Mouse (Mus musculus) hindbrain, embryonic 12.5 days (tissue): ENCODE measurements around the gene Ina. TPM values are rescaled to one million over a fixed set of nuclear protein-coding genes. Genes with fewer than 3 reads are reported as not detected.
"Not testable (repeated sequence)": the region's sequence is repeated elsewhere in the genome, so short reads cannot be mapped to it uniquely, and the experiment has no call there.

Experiments
- ATAC-seq: fragments of 200-750 bp; cut with Nextera tagmentation; 2 replicates; pipeline ENCODE4 v1.8.0; 2017; ENCODE audit warnings: moderate TSS enrichment; ENCODE audit not compliant: low FRiP score
- H3K27ac ChIP-seq: fragments of 300-500 bp; sonication (generic); 2 replicates; pipeline ENCODE4 v1.5.1; 2016; ENCODE audit warnings: mild to moderate bottlenecking
- H3K27me3 ChIP-seq: fragments of 300-500 bp; sonication (generic); 2 replicates; pipeline ENCODE4 v1.6.1; 2016; ENCODE audit warnings: mild to moderate bottlenecking
- H3K36me3 ChIP-seq: fragments of 300-500 bp; sonication (generic); 2 replicates; pipeline ENCODE4 v1.6.1; 2016; ENCODE audit warnings: mild to moderate bottlenecking
- H3K4me1 ChIP-seq: fragments of 300-500 bp; sonication (generic); 2 replicates; pipeline ENCODE4 v1.6.1; 2016
- H3K4me2 ChIP-seq: fragments of 300-500 bp; sonication (generic); replicated peaks from 2 replicates; pipeline ENCODE4 v1.6.1; 2016; ENCODE audit warnings: mild to moderate bottlenecking
- H3K4me3 ChIP-seq: fragments of 300-500 bp; sonication (generic); 2 replicates; pipeline ENCODE4 v1.5.1; 2016; ENCODE audit warnings: mild to moderate bottlenecking
- H3K9ac ChIP-seq: fragments of 300-500 bp; sonication (generic); 2 replicates; pipeline ENCODE4 v1.6.1; 2016; ENCODE audit warnings: mild to moderate bottlenecking, moderate library complexity
- H3K9me3 ChIP-seq: fragments of 300-500 bp; sonication (generic); replicated peaks from 2 replicates; pipeline ENCODE4 v1.6.1; 2016; ENCODE audit warnings: mild to moderate bottlenecking
- WGBS: fragments of 180-500 bp; shearing (Covaris S2); methylation state at CpG from one replicate; pipeline ENCODE4 v1.1.7; 2016; 5-methylcytosine and 5-hydroxymethylcytosine counted together
- polyA plus RNA-seq: library from polyadenylated mRNA; unstranded; fragments of >200 nt; fragmentation: Nextera tagmentation; extraction: Ambion mirVana; gene quantifications from 2 replicates; pipeline ENCODE4 v1.2.1, GENCODE M21; 2016

The Ina gene
- polyA plus RNA-seq, 1 experiment from 2014 or later = 578 TPM

GRCm38 (mm10) chr19:46976743-46977142, 37.8 kb upstream of the Ina start:
- no peak for ATAC-seq
- Histone ChIP-seq H3K4me1 (peaks cover 8% of the 10 kb centered on the region), H3K4me3 (no peak overlapping the region), H3K27me3 (no peaks in the 10 kb centered on the region), H3K9ac (no peak overlapping the region), H3K36me3 (no peaks in the 10 kb centered on the region), H3K27ac (no peak overlapping the region), H3K4me2 (no peak overlapping the region), H3K9me3 (no peaks in the 10 kb centered on the region)
- WGBS = 75% methylated on average over 2 of the region's 2 CpGs

- Histone ChIP-seq H3K9me3 (no peaks in the 10 kb centered on the region), H3K36me3 (no peaks in the 10 kb centered on the region), H3K27ac (no peak overlapping the region), H3K4me3 (no peak overlapping the region), H3K4me2 (no peak overlapping the region), H3K4me1 (0 out of 2 replicates have a peak, but pooled peaks cover under 1% of the 10 kb centered on the region), H3K27me3 (no peaks in the 10 kb centered on the region), H3K9ac (no peak overlapping the region)
- no peak for ATAC-seq
- WGBS = 20% methylated on average over 6 of the region's 6 CpGs
Measured at GRCm38 (mm10) chr19:46977460-46977859, 37.0 kb upstream of the Ina start.

GRCm38 (mm10) chr19:46978069-46978468, 36.4 kb upstream of the Ina start:
- H3K36me3 ChIP-seq, H3K4me1 ChIP-seq, H3K9me3 ChIP-seq, ATAC-seq, H3K4me3 ChIP-seq, H3K27me3 ChIP-seq, H3K27ac ChIP-seq, H3K4me2 ChIP-seq, H3K9ac ChIP-seq: not testable (repeated sequence)
- 93% methylated on average over 3 of the region's 3 CpGs for WGBS

GRCm38 (mm10) chr19:46978920-46979780, 35.3 kb upstream of the Ina start:
- Histone ChIP-seq H3K4me1 (peaks cover 4% of the 10 kb centered on the region; the same call in 1 of the 2 replicates), H3K27ac (no peak overlapping the region), H3K4me3 (no peak overlapping the region), H3K27me3 (no peaks in the 10 kb centered on the region), H3K9ac (no peak overlapping the region), H3K4me2 (no peak overlapping the region), H3K9me3 (no peaks in the 10 kb centered on the region), H3K36me3 (no peaks in the 10 kb centered on the region)
- no peak for ATAC-seq
- 86% methylated on average over 17 of the region's 17 CpGs for WGBS

GRCm38 (mm10) chr19:46979781-46980105, 34.8 kb upstream of the Ina start:
- no peak for ATAC-seq
- Histone ChIP-seq H3K9ac (no peak overlapping the region), H3K4me2 (no peak overlapping the region), H3K36me3 (no peaks in the 10 kb centered on the region), H3K27ac (no peak overlapping the region), H3K4me1 (peaks cover 4% of the 10 kb centered on the region; the same call in 1 of the 2 replicates), H3K27me3 (no peaks in the 10 kb centered on the region), H3K4me3 (no peak overlapping the region), H3K9me3 (no peaks in the 10 kb centered on the region)
- 82% methylated on average over 3 of the region's 3 CpGs for WGBS

GRCm38 (mm10) chr19:46981462-46981861, 33.0 kb upstream of the Ina start:
- Histone ChIP-seq H3K27me3 (no peaks in the 10 kb centered on the region), H3K9me3 (no peaks in the 10 kb centered on the region), H3K4me2 (no peak overlapping the region), H3K9ac (no peak overlapping the region), H3K4me1 (peaks cover 4% of the 10 kb centered on the region; the same call in 1 of the 2 replicates), H3K4me3 (no peak overlapping the region), H3K27ac (no peak overlapping the region), H3K36me3 (no peaks in the 10 kb centered on the region)
- ATAC-seq = no peak
- WGBS = 45% methylated on average over 6 of the region's 6 CpGs

GRCm38 (mm10) chr19:46983352-46983965, 31.0 kb upstream of the Ina start:
- Histone ChIP-seq H3K4me1 (peaks cover 7% of the 10 kb centered on the region), H3K4me2 (no peak overlapping the region), H3K9ac (no peak overlapping the region), H3K9me3 (no peaks in the 10 kb centered on the region), H3K4me3 (no peak overlapping the region), H3K27me3 (no peaks in the 10 kb centered on the region), H3K27ac (no peak overlapping the region), H3K36me3 (no peaks in the 10 kb centered on the region)
- no peak for ATAC-seq
- WGBS = 55% methylated on average over 14 of the region's 14 CpGs

GRCm38 (mm10) chr19:46983966-46984380, 30.5 kb upstream of the Ina start:
- WGBS = 60% methylated on average over 11 of the region's 11 CpGs
- H3K4me3 ChIP-seq = no peak overlapping the region
- peaks cover 13% of the 10 kb centered on the region for H3K4me1 ChIP-seq
- ATAC-seq = no peak
- H3K27ac ChIP-seq = no peak overlapping the region
- no peak overlapping the region for H3K4me2 ChIP-seq
- H3K36me3 ChIP-seq = no peaks in the 10 kb centered on the region
- H3K9me3 ChIP-seq = no peaks in the 10 kb centered on the region
- no peaks in the 10 kb centered on the region for H3K27me3 ChIP-seq
- H3K9ac ChIP-seq = no peak overlapping the region

GRCm38 (mm10) chr19:46984726-46985622, 29.5 kb upstream of the Ina start:
- 86% methylated on average over 13 of the region's 13 CpGs for WGBS
- no peak overlapping the region for H3K4me3 ChIP-seq

GRCm38 (mm10) chr19:46987646-46988045, 26.9 kb upstream of the Ina start:
- H3K4me2 ChIP-seq = no peak overlapping the region
- no peak overlapping the region for H3K9ac ChIP-seq
- no peaks in the 10 kb centered on the region for H3K27me3 ChIP-seq
- 87% methylated on average over 6 of the region's 6 CpGs for WGBS
- no peak overlapping the region for H3K27ac ChIP-seq
- peaks cover 13% of the 10 kb centered on the region for H3K4me1 ChIP-seq
- H3K9me3 ChIP-seq = no peaks in the 10 kb centered on the region
- no peak overlapping the region for H3K4me3 ChIP-seq
- H3K36me3 ChIP-seq = no peaks in the 10 kb centered on the region
- no peak for ATAC-seq

More at GRCm38 (mm10) chr19:46984726-46985622, 29.5 kb upstream of the Ina start:
- Histone ChIP-seq H3K36me3 (no peaks in the 10 kb centered on the region), H3K4me2 (no peak overlapping the region), H3K9me3 (no peaks in the 10 kb centered on the region), H3K27ac (no peak overlapping the region), H3K27me3 (no peaks in the 10 kb centered on the region), H3K9ac (no peak overlapping the region), H3K4me1 (peaks cover 13% of the 10 kb centered on the region)
- no peak for ATAC-seq

GRCm38 (mm10) chr19:46988231-46989087, 26.0 kb upstream of the Ina start:
- no peak; the same call in 1 of the 2 replicates for ATAC-seq
- Histone ChIP-seq H3K9me3 (no peaks in the 10 kb centered on the region), H3K4me3 (no peak overlapping the region), H3K27ac (0 out of 2 replicates have a peak overlapping the region, but pooled peaks have one; percentile 46), H3K27me3 (no peaks in the 10 kb centered on the region), H3K9ac (no peak overlapping the region), H3K4me2 (no peak overlapping the region), H3K4me1 (peaks cover 13% of the 10 kb centered on the region), H3K36me3 (no peaks in the 10 kb centered on the region)
- WGBS = 49% methylated on average over 16 of the region's 16 CpGs
